Mouse (Mus musculus) liver, adult 2 months (tissue): ENCODE measurements around the gene Tgm5. TPM values are rescaled to one million over a fixed set of nuclear protein-coding genes. Genes with fewer than 3 reads are reported as not detected.

Experiments
- DNase-seq: peaks from one replicate; pipeline ENCODE4 v3.0.0-alpha.2; 2011; ENCODE audit warnings: low read depth, low spot score; ENCODE audit errors: extremely low read depth
- H3K27ac ChIP-seq: fragments of 200-500 bp; replicated peaks from 2 replicates; pipeline ENCODE4 v1.5.1; 2012; ENCODE audit warnings: low read depth, mild to moderate bottlenecking, control low read depth, inconsistent platforms, low read length; ENCODE audit not compliant: insufficient read depth
- H3K27me3 ChIP-seq: fragments of 200-500 bp; 2 replicates; pipeline ENCODE4 v1.6.1; 2012; ENCODE audit warnings: mild to moderate bottlenecking, moderate library complexity, low read length, inconsistent platforms; ENCODE audit not compliant: control insufficient read depth, insufficient read depth
- H3K36me3 ChIP-seq: fragments of 200-500 bp; 2 replicates; pipeline ENCODE4 v1.6.1; 2012; ENCODE audit warnings: low read length, inconsistent platforms; ENCODE audit not compliant: control insufficient read depth, insufficient read depth
- H3K4me1 ChIP-seq: fragments of 200-500 bp; 2 replicates; pipeline ENCODE4 v1.6.1; 2011; ENCODE audit warnings: low read length; ENCODE audit not compliant: control insufficient read depth, insufficient read depth
- H3K4me3 ChIP-seq: fragments of 200-500 bp; 2 replicates; pipeline ENCODE4 v1.5.1; 2011; ENCODE audit warnings: low read depth, mild to moderate bottlenecking, control low read depth, low read length, moderate library complexity; ENCODE audit not compliant: insufficient read depth
- H3K79me2 ChIP-seq: fragments of 200-500 bp; 2 replicates; pipeline ENCODE4 v1.6.1; 2012; ENCODE audit warnings: inconsistent platforms, mild to moderate bottlenecking, low read length, moderate library complexity; ENCODE audit not compliant: control insufficient read depth, insufficient read depth
- H3K9ac ChIP-seq: fragments of 200-500 bp; 2 replicates; pipeline ENCODE4 v1.6.1; 2012; ENCODE audit warnings: low read depth, mild to moderate bottlenecking, control low read depth, inconsistent platforms, low read length
- CTCF ChIP-seq: fragments of 200-500 bp; IDR thresholded peaks from 2 replicates; pipeline ENCODE4 v1.5.1; 2011; ENCODE audit warnings: low read depth, low read length, control low read depth
- POLR2A ChIP-seq: fragments of 200-500 bp; IDR thresholded peaks from 2 replicates; pipeline ENCODE4 v1.6.1; 2011; ENCODE audit warnings: low read length, control low read depth; ENCODE audit not compliant: insufficient read depth; ENCODE audit errors: extremely low read depth
- WGBS: fragments of 180-500 bp; shearing (Covaris S2); methylation state at CpG from one replicate; pipeline ENCODE4 v1.1.7; 2018; 5-methylcytosine and 5-hydroxymethylcytosine counted together
- polyA plus RNA-seq: library from polyadenylated mRNA; depleted of rRNA; stranded (reverse); fragments of >200 nt; gene quantifications from 2 replicates; pipeline ENCODE4 v1.2.3, GENCODE M21; 2012
- total RNA-seq: library from RNA; depleted of rRNA; stranded (reverse); fragments of >200 nt; gene quantifications from 2 replicates; pipeline ENCODE4 v1.2.3, GENCODE M21; 2014

Gene Tgm5
- total and polyA plus RNA-seq, 2 experiments = not detected

- H3K36me3 ChIP-seq = no peaks in the 10 kb centered on the region
- DNase-seq = no peak
- no peaks in the 10 kb centered on the region; the same call in 1 of the 2 replicates for H3K27me3 ChIP-seq
- H3K4me1 ChIP-seq = no peaks in the 10 kb centered on the region
- TF ChIP-seq CTCF (no peak), POLR2A (no peak)
- H3K9ac ChIP-seq = no peak overlapping the region
- 53% methylated on average over 6 of the region's 6 CpGs for WGBS
- no peak overlapping the region for H3K4me3 ChIP-seq
- no peaks in the 10 kb centered on the region for H3K79me2 ChIP-seq
- H3K27ac ChIP-seq = no peak overlapping the region
Observed at GRCm38 (mm10) chr2:121057997-121058396, 27.6 kb downstream of the Tgm5 start.

- H3K36me3 ChIP-seq = no peaks in the 10 kb centered on the region
Observed at GRCm38 (mm10) chr2:121055915-121056314, 29.7 kb downstream of the Tgm5 start.

GRCm38 (mm10) chr2:121054060-121054459 lies 31.6 kb downstream of the Tgm5 start:
- H3K79me2 ChIP-seq = no peaks in the 10 kb centered on the region
- H3K36me3 ChIP-seq = no peaks in the 10 kb centered on the region
- no peak overlapping the region for H3K9ac ChIP-seq
- no peaks in the 10 kb centered on the region for H3K4me1 ChIP-seq
- H3K27ac ChIP-seq = no peak overlapping the region
- H3K27me3 ChIP-seq = no peaks in the 10 kb centered on the region; the same call in 1 of the 2 replicates
- TF ChIP-seq POLR2A (no peak), CTCF (no peak)
- WGBS = 22% methylated on average over 2 of the region's 2 CpGs
- DNase-seq = peak; percentile 27
- no peak overlapping the region for H3K4me3 ChIP-seq

More at GRCm38 (mm10) chr2:121055915-121056314, 29.7 kb downstream of the Tgm5 start:
- H3K27ac ChIP-seq = no peak overlapping the region
- no peak for TF ChIP-seq POLR2A
- no peak for TF ChIP-seq CTCF
- H3K9ac ChIP-seq = no peak overlapping the region
- 88% methylated on average over 6 of the region's 6 CpGs for WGBS
- H3K79me2 ChIP-seq = no peaks in the 10 kb centered on the region
- DNase-seq = no peak
- no peaks in the 10 kb centered on the region for H3K4me1 ChIP-seq
- H3K4me3 ChIP-seq = no peak overlapping the region
- H3K27me3 ChIP-seq = no peaks in the 10 kb centered on the region; the same call in 1 of the 2 replicates

GRCm38 (mm10) chr2:121052176-121052575 lies 33.5 kb downstream of the Tgm5 start:
- H3K4me3 ChIP-seq = no peak overlapping the region
- H3K36me3 ChIP-seq = no peaks in the 10 kb centered on the region
- no peak for DNase-seq
- H3K27me3 ChIP-seq = no peaks in the 10 kb centered on the region
- 78% methylated on average over 5 of the region's 5 CpGs for WGBS
- H3K27ac ChIP-seq = no peak overlapping the region
- no peak overlapping the region for H3K9ac ChIP-seq
- H3K4me1 ChIP-seq = no peaks in the 10 kb centered on the region
- TF ChIP-seq CTCF = no peak
- TF ChIP-seq POLR2A = no peak
- H3K79me2 ChIP-seq = no peaks in the 10 kb centered on the region

- no peaks in the 10 kb centered on the region for H3K79me2 ChIP-seq
- WGBS = 76% methylated on average over 4 of the region's 4 CpGs
- no peak overlapping the region for H3K27ac ChIP-seq
Observed at GRCm38 (mm10) chr2:121045653-121046052, 40.0 kb downstream of the Tgm5 start.

GRCm38 (mm10) chr2:121041098-121041497 lies 44.5 kb downstream of the Tgm5 start:
- WGBS = 44% methylated on average over 5 of the region's 5 CpGs
- Histone ChIP-seq H3K4me1 (no peaks in the 10 kb centered on the region), H3K36me3 (no peaks in the 10 kb centered on the region), H3K27me3 (no peaks in the 10 kb centered on the region), H3K9ac (no peak overlapping the region), H3K4me3 (no peak overlapping the region), H3K27ac (no peak overlapping the region), H3K79me2 (no peaks in the 10 kb centered on the region)
- TF ChIP-seq CTCF (no peak), POLR2A (no peak)
- DNase-seq = peak; percentile 19

More at GRCm38 (mm10) chr2:121045653-121046052, 40.0 kb downstream of the Tgm5 start:
- H3K4me1 ChIP-seq = no peaks in the 10 kb centered on the region
- H3K27me3 ChIP-seq = no peaks in the 10 kb centered on the region
- H3K9ac ChIP-seq = no peak overlapping the region
- H3K4me3 ChIP-seq = no peak overlapping the region
- no peaks in the 10 kb centered on the region for H3K36me3 ChIP-seq
- DNase-seq = no peak
- TF ChIP-seq CTCF = no peak
- TF ChIP-seq POLR2A = no peak
